Mouse (Mus musculus) spleen, adult 2 months (tissue): ENCODE measurements around the gene Ccdc39. TPM values are rescaled to one million over a fixed set of nuclear protein-coding genes. Genes with fewer than 3 reads are reported as not detected.

Experiments
- DNase-seq, 2 experiments: peaks; one replicate each; pipeline versions ENCODE4 v3.0.0 to v3.0.0-alpha.2; 2012 to 2021; ENCODE audit warnings: low spot score in 2 of 2, low read depth in 1 of 2
- H3K27ac ChIP-seq: fragments of 200-500 bp; 2 replicates; pipeline ENCODE4 v1.5.1; 2012; ENCODE audit warnings: low read length, inconsistent platforms; ENCODE audit not compliant: insufficient read depth
- H3K27me3 ChIP-seq: fragments of 200-500 bp; 2 replicates; pipeline ENCODE4 v1.6.1; 2012; ENCODE audit warnings: mild to moderate bottlenecking, moderate library complexity, low read length, inconsistent platforms; ENCODE audit not compliant: control insufficient read depth, insufficient read depth
- H3K36me3 ChIP-seq: fragments of 200-500 bp; 2 replicates; pipeline ENCODE4 v1.6.1; 2012; ENCODE audit warnings: mild to moderate bottlenecking, low read length, inconsistent platforms; ENCODE audit not compliant: control insufficient read depth, insufficient read depth
- H3K4me1 ChIP-seq: fragments of 200-500 bp; 2 replicates; pipeline ENCODE4 v1.6.1; 2011; ENCODE audit warnings: inconsistent platforms; ENCODE audit not compliant: control insufficient read depth, insufficient read depth, insufficient read length
- H3K4me3 ChIP-seq: fragments of 200-500 bp; 2 replicates; pipeline ENCODE4 v1.5.1; 2011; ENCODE audit warnings: mild to moderate bottlenecking, inconsistent platforms; ENCODE audit not compliant: insufficient read depth, insufficient read length; ENCODE audit errors: extremely low read depth
- CTCF ChIP-seq: fragments of 200-500 bp; IDR thresholded peaks from 2 replicates; pipeline ENCODE4 v1.5.1; 2011; ENCODE audit warnings: mild to moderate bottlenecking, inconsistent platforms; ENCODE audit not compliant: insufficient read depth, insufficient read length, insufficient replicate concordance; ENCODE audit errors: extremely low read depth
- POLR2A ChIP-seq: fragments of 200-500 bp; IDR thresholded peaks from 2 replicates; pipeline ENCODE4 v1.6.1; 2011; ENCODE audit warnings: low read depth, low read length, inconsistent platforms
- WGBS: fragments of 180-500 bp; shearing (Covaris S2); methylation state at CpG from one replicate; pipeline ENCODE4 v1.1.7; 2018; 5-methylcytosine and 5-hydroxymethylcytosine counted together
- polyA plus RNA-seq: library from polyadenylated mRNA; depleted of rRNA; stranded (reverse); fragments of >200 nt; gene quantifications from 2 replicates; pipeline ENCODE4 v1.2.3, GENCODE M21; 2012

Gene Ccdc39
- polyA plus RNA-seq, 1 experiment, result 0.21 TPM

GRCm38 (mm10) chr3:33874456-33875286 is 30.6 kb upstream of the Ccdc39 start:
- TF ChIP-seq POLR2A (no peak), CTCF (no peak)
- H3K27ac ChIP-seq, result no peak overlapping the region
- no peaks in the 10 kb centered on the region for H3K4me1 ChIP-seq
- H3K4me3 ChIP-seq, result no peak overlapping the region
- DNase-seq, result no peak
- WGBS, result 82% methylated on average over 12 of the region's 12 CpGs
- H3K36me3 ChIP-seq, result no peaks in the 10 kb centered on the region
- H3K27me3 ChIP-seq, result no peaks in the 10 kb centered on the region

DNA sequence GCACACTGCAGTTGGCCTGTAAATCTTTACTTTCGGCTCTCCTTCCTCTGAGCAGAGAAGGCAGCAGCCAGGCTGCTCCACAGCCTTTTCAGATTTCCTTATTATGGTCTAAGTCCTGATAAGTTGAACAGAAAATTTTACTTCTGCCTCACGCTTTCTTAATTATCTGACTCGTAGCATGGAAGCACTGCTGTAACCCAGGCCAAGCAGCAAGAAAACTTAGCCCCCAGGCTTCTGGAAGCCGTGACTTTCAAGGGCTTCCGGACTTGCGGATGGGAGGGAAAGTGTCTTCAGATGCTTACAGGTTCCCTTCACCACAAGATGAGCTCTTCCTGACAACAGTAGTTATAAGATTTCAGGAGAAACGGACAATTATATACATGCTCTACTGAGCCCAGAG is 29.7 kb upstream of the Ccdc39 start:
- Histone ChIP-seq H3K27ac (no peak overlapping the region), H3K4me3 (no peak overlapping the region), H3K27me3 (no peaks in the 10 kb centered on the region), H3K4me1 (no peaks in the 10 kb centered on the region), H3K36me3 (no peaks in the 10 kb centered on the region)
- TF ChIP-seq CTCF, result no peak
- no peak for TF ChIP-seq POLR2A
- no peak for DNase-seq
- WGBS, result 87% methylated on average over 7 of the region's 7 CpGs

- TF ChIP-seq CTCF (no peak), POLR2A (no peak)
These were observed 29.3 kb upstream of the Ccdc39 start for GRCm38 (mm10) chr3:33873366-33873765.

GRCm38 (mm10) chr3:33864000-33864540 is 20.0 kb upstream of the Ccdc39 start:
- no peak for DNase-seq
- Histone ChIP-seq H3K27ac (no peak overlapping the region), H3K4me1 (no peaks in the 10 kb centered on the region; the same call in 1 of the 2 replicates), H3K27me3 (no peaks in the 10 kb centered on the region), H3K4me3 (no peak overlapping the region), H3K36me3 (no peaks in the 10 kb centered on the region)
- no peak for TF ChIP-seq POLR2A
- no peak for TF ChIP-seq CTCF

More at GRCm38 (mm10) chr3:33873366-33873765, 29.3 kb upstream of the Ccdc39 start:
- DNase-seq, result no peak
- no peaks in the 10 kb centered on the region for H3K4me1 ChIP-seq
- 89% methylated on average over 8 of the region's 8 CpGs for WGBS
- no peak overlapping the region for H3K27ac ChIP-seq
- H3K36me3 ChIP-seq, result no peaks in the 10 kb centered on the region
- no peak overlapping the region for H3K4me3 ChIP-seq
- no peaks in the 10 kb centered on the region for H3K27me3 ChIP-seq

- WGBS, result 22% methylated on average over 3 of the region's 3 CpGs
These were observed 14.8 kb upstream of the Ccdc39 start for GRCm38 (mm10) chr3:33858939-33859338.

DNA sequence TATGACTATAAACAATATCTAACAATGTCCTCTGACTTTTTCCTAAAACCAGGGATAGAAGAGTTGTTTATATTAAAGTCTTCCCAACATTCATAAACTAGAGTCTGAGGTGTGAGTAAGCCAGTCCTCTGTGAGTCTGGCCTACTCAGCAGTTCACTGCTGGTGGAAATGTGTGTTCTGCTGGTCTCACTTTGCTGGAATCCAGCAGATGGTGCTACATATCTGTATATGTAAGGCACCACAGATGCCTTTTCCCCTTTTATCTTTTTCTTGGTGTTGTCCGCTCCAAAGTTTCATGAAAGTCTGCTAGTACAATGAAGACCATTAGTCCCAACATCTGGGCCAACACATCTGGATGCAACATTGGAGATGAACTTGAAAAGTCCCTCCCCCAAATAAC is 9.0 kb upstream of the Ccdc39 start:
- no peak for DNase-seq
- no peaks in the 10 kb centered on the region for H3K27me3 ChIP-seq
- 86% methylated on average over 1 of the region's 1 CpGs for WGBS

More at GRCm38 (mm10) chr3:33858939-33859338, 14.8 kb upstream of the Ccdc39 start:
- no peak overlapping the region for H3K4me3 ChIP-seq
- TF ChIP-seq POLR2A, result no peak
- TF ChIP-seq CTCF, result no peak
- H3K27me3 ChIP-seq, result no peaks in the 10 kb centered on the region
- H3K27ac ChIP-seq, result no peak overlapping the region
- no peaks in the 10 kb centered on the region for H3K4me1 ChIP-seq
- no peaks in the 10 kb centered on the region for H3K36me3 ChIP-seq
- no peak for DNase-seq

DNA sequence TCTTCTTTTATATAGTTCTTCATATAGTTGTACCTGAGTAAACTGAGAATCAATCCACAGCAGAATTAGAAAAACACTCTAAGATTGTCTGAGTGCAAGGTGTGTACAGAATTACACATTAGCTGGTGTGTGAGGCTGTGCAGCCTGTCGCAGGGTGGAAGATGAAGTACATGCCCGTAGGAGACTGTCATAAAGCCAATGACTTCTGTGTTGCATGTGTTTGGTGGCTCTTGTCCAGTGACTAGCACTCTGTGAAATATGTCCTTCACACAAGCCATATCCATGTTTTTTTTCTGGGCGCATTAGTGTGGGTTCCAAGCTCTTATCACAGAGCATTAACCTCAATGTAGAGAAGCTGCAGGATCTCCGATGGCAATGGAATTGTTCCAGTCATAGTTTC is 6.7 kb upstream of the Ccdc39 start:
- H3K36me3 ChIP-seq, result no peaks in the 10 kb centered on the region
- WGBS, result 88% methylated on average over 4 of the region's 4 CpGs
- no peak overlapping the region for H3K27ac ChIP-seq
- TF ChIP-seq POLR2A (no peak), CTCF (no peak)
- no peaks in the 10 kb centered on the region for H3K27me3 ChIP-seq
- DNase-seq, result no peak
- H3K4me1 ChIP-seq, result no peaks in the 10 kb centered on the region; the same call in 1 of the 2 replicates
- H3K4me3 ChIP-seq, result no peak overlapping the region

More for the DNA sequence above, 9.0 kb upstream of the Ccdc39 start:
- no peak overlapping the region for H3K4me3 ChIP-seq
- H3K27ac ChIP-seq, result no peak overlapping the region
- no peaks in the 10 kb centered on the region; the same call in 1 of the 2 replicates for H3K4me1 ChIP-seq
- TF ChIP-seq POLR2A (no peak), CTCF (no peak)
- no peaks in the 10 kb centered on the region for H3K36me3 ChIP-seq
